In genomic region chr14:121804461-121804860, GRCm38 (mm10) we compare ENCODE assay signal across 11 mouse cellular contexts. TPM values are rescaled to one million over a fixed set of nuclear protein-coding genes. Genes with fewer than 3 reads are reported as not detected.
DNase-seq lines count a peak whose midpoint lies in the region; ATAC-seq and TF ChIP-seq lines count a peak whose summit lies in the region.
"Had no signal": no experiment of that assay in that cellular context is flagged by ENCODE, and none has a peak within 500 bp of the region (broad histone marks: within the 10 kb centered on the region; RNA-seq: fewer than 3 reads in every experiment).

No protein-coding gene starts in this region.

- TF ChIP-seq CTCF in lung, embryonic 14.5 days (IDR thresholded peaks at IDR 0.05; ENCODE audit: low read depth): peak; percentile 68
- peak; percentile 61 to 89 (median 84) for TF ChIP-seq CTCF in MEL (IDR thresholded peaks at IDR 0.05 in 2 of 3, conservative IDR thresholded peaks at IDR 0.05 in 1 of 3; ENCODE audit: control insufficient read depth in 1 of 3, insufficient read depth in 1 of 3, low read depth in 2 of 3, low read length in 3 of 3, poor library complexity in 1 of 3, severe bottlenecking in 1 of 3)
- TF ChIP-seq CTCF in embryonic fibroblast, embryonic 13.5 days (IDR thresholded peaks at IDR 0.05; ENCODE audit: borderline replicate concordance, insufficient read depth, low read length): 0 out of 2 replicates have a peak, but pooled peaks have one; percentile 6

- no peaks in the 10 kb centered on the region for H3K36me3 ChIP-seq in lung, embryonic 14.5 days (ENCODE audit: insufficient read depth)
- H3K36me3 ChIP-seq in MEL (ENCODE audit: control insufficient read depth in 1 of 2, insufficient read depth in 2 of 2, low read length in 2 of 2): peaks cover 0 to 2% of the 10 kb centered on the region in 2 experiments; a peak in 1 of 4 replicates
- no peaks in the 10 kb centered on the region for H3K36me3 ChIP-seq in splenic B cell, adult 2 months (ENCODE audit: control insufficient read depth, insufficient read depth, low read length, poor library complexity, severe bottlenecking)
- no peaks in the 10 kb centered on the region for H3K36me3 ChIP-seq in hindbrain, embryonic 12.5 days
- H3K36me3 ChIP-seq: heart, embryonic 13.5 days; limb, embryonic 10.5 days had no signal

- no peak overlapping the region for H3K9ac ChIP-seq in lung, embryonic 14.5 days
- no peak overlapping the region for H3K9ac ChIP-seq in MEL (ENCODE audit: control insufficient read depth, low read depth, low read length, poor library complexity, severe bottlenecking)
- H3K9ac ChIP-seq in hindbrain, embryonic 12.5 days: no peak overlapping the region
- H3K9ac ChIP-seq: heart, embryonic 13.5 days had no signal

- peak; percentile 71 for TF ChIP-seq RAD21 in MEL (IDR thresholded peaks at IDR 0.05; ENCODE audit: low read depth, low read length)

- H3K9me3 ChIP-seq in lung, embryonic 14.5 days (ENCODE audit: low read depth, low read length): no peaks in the 10 kb centered on the region
- H3K9me3 ChIP-seq in MEL (replicated peaks; ENCODE audit: insufficient read depth, low read length): no peaks in the 10 kb centered on the region
- no peaks in the 10 kb centered on the region for H3K9me3 ChIP-seq in hindbrain, embryonic 12.5 days (replicated peaks)
- H3K9me3 ChIP-seq: heart, embryonic 13.5 days; limb, embryonic 10.5 days had no signal

- DNase-seq in lung, embryonic 14.5 days: peak; percentile 59
- no peak for DNase-seq in lung, postnatal 10 days
- peak; percentile 78 for DNase-seq in MEL (ENCODE audit: low read depth, low spot score)
- DNase-seq in splenic B cell, adult 2 months (ENCODE audit: low read depth, low spot score): peak; percentile 73
- DNase-seq in left cerebral cortex, postnatal 25 days (ENCODE audit: low spot score in 2 of 2): no peak
- DNase-seq in kidney, postnatal 4 days: no peak
- DNase-seq: cerebellum, postnatal 36 days had no signal

- H3K4me1 ChIP-seq in lung, embryonic 14.5 days (ENCODE audit: insufficient read depth): no peaks in the 10 kb centered on the region
- H3K4me1 ChIP-seq in MEL (ENCODE audit: control insufficient read depth in 1 of 2, insufficient read depth in 2 of 2, low read length in 2 of 2): no peaks in the 10 kb centered on the region
- H3K4me1 ChIP-seq in embryonic fibroblast, embryonic 13.5 days (ENCODE audit: control insufficient read depth, insufficient read depth, low read length): no peaks in the 10 kb centered on the region
- H3K4me1 ChIP-seq in hindbrain, embryonic 12.5 days: no peaks in the 10 kb centered on the region
- H3K4me1 ChIP-seq: heart, embryonic 13.5 days; limb, embryonic 10.5 days had no signal

- no peak for TF ChIP-seq EP300 in MEL (IDR thresholded peaks at IDR 0.05; ENCODE audit: low read depth in 1 of 2, low read length in 2 of 2)

- no peak overlapping the region for H3K27ac ChIP-seq in lung, embryonic 14.5 days (ENCODE audit: low read depth)
- H3K27ac ChIP-seq in MEL (ENCODE audit: control insufficient read depth, low read depth, low read length): no peak overlapping the region
- H3K27ac ChIP-seq in embryonic fibroblast, embryonic 13.5 days (ENCODE audit: insufficient read depth, low read length): no peak overlapping the region
- no peak overlapping the region for H3K27ac ChIP-seq in hindbrain, embryonic 12.5 days
- H3K27ac ChIP-seq: heart, embryonic 13.5 days; limb, embryonic 10.5 days had no signal

- intact Hi-C loops in left cerebral cortex, postnatal 25 days (cut with DNase I): no loop called here

- TF ChIP-seq POLR2A in MEL (IDR thresholded peaks at IDR 0.05; ENCODE audit: control insufficient read depth in 1 of 2, insufficient read depth in 1 of 2, low read depth in 1 of 2, low read length in 2 of 2, poor library complexity in 1 of 2): no peak
- no peak for TF ChIP-seq POLR2A in embryonic fibroblast, embryonic 13.5 days (IDR thresholded peaks at IDR 0.05; ENCODE audit: low read depth, low read length)

- H3K79me2 ChIP-seq in MEL (ENCODE audit: control insufficient read depth, insufficient read depth, low read length, poor library complexity): no peaks in the 10 kb centered on the region

- no peak overlapping the region for H3K4me3 ChIP-seq in lung, embryonic 14.5 days (ENCODE audit: low read depth, low read length)
- no peak overlapping the region for H3K4me3 ChIP-seq in MEL (ENCODE audit: control insufficient read depth in 1 of 2, insufficient read depth in 1 of 2, low read depth in 2 of 2, low read length in 2 of 2)
- no peak overlapping the region for H3K4me3 ChIP-seq in embryonic fibroblast, embryonic 13.5 days (ENCODE audit: insufficient read depth, low read length)
- H3K4me3 ChIP-seq in hindbrain, embryonic 12.5 days: no peak overlapping the region
- H3K4me3 ChIP-seq: heart, embryonic 13.5 days; limb, embryonic 10.5 days had no signal

- no peak for ATAC-seq in lung, embryonic 14.5 days (ENCODE audit: insufficient read depth)
- no peak for ATAC-seq in hindbrain, embryonic 12.5 days (ENCODE audit: low FRiP score)

- H3K27me3 ChIP-seq in lung, embryonic 14.5 days (ENCODE audit: insufficient read depth, low read length): no peaks in the 10 kb centered on the region
- no peaks in the 10 kb centered on the region for H3K27me3 ChIP-seq in MEL (ENCODE audit: control insufficient read depth in 1 of 2, insufficient read depth in 2 of 2, low read length in 2 of 2)
- no peaks in the 10 kb centered on the region for H3K27me3 ChIP-seq in splenic B cell, adult 2 months (ENCODE audit: control insufficient read depth, insufficient read depth, low read length, poor library complexity, severe bottlenecking)
- H3K27me3 ChIP-seq in hindbrain, embryonic 12.5 days: no peaks in the 10 kb centered on the region
- H3K27me3 ChIP-seq: heart, embryonic 13.5 days had no signal

- no peak overlapping the region for H3K4me2 ChIP-seq in lung, embryonic 14.5 days
- no peak overlapping the region for H3K4me2 ChIP-seq in hindbrain, embryonic 12.5 days (replicated peaks)
- H3K4me2 ChIP-seq: heart, embryonic 13.5 days had no signal

- 81% methylated on average over 4 of the region's 4 CpGs for WGBS in lung, embryonic 14.5 days
- WGBS in hindbrain, embryonic 12.5 days: 88% methylated on average over 4 of the region's 4 CpGs

TF ChIP-seq in MEL, 35 proteins besides CTCF, POLR2A, EP300 and RAD21:
- peak; percentile 64; the same call in 1 of the 2 replicates for TF ChIP-seq ZC3H11A (IDR thresholded peaks at IDR 0.05; ENCODE audit: low read depth, low read length)
- peak; percentile 46; the same call in 1 of the 2 replicates for TF ChIP-seq USF1 (IDR thresholded peaks at IDR 0.05; ENCODE audit: low read depth, low read length)
- 0 out of 2 replicates have a peak, but pooled peaks have one; percentile 62 for TF ChIP-seq MYC (IDR thresholded peaks at IDR 0.05; ENCODE audit: low read depth, low read length)
- peak; percentile 90 for TF ChIP-seq SMC3 (IDR thresholded peaks at IDR 0.05; ENCODE audit: low read depth, low read length)
- TF ChIP-seq MAX (IDR thresholded peaks at IDR 0.05; ENCODE audit: low read length): 0 out of 2 replicates have a peak, but pooled peaks have one; percentile 24
- TF ChIP-seq NRF1 (IDR thresholded peaks at IDR 0.05; ENCODE audit: insufficient read depth, low read depth, low read length, poor library complexity, severe bottlenecking): no peak

RNA-seq across cellular contexts. Expression of gene Dock9, which starts 6.8 kb away (rescaled TPM):
- polyA plus RNA-seq in lung, embryonic 14.5 days (2014; fragmentation: Nextera tagmentation; extraction: Ambion mirVana): 14.6 and 14.9 TPM in 2 replicates
- 5.6 and 6.3 TPM in 2 replicates for total RNA-seq in MEL (2012; rRNA removed)
- 1 to 10 TPM in 1 of 2 experiments, not detected in 1; 9.4 TPM for polyA plus RNA-seq in MEL (2012; ENCODE audit: insufficient read depth in 1 of 2, insufficient read length in 2 of 2, low read depth in 1 of 2, low replicate concordance in 2 of 2, missing spikeins in 1 of 2)
- polyA plus RNA-seq in embryonic fibroblast, embryonic 13.5 days (2011; ENCODE audit: insufficient read length, low read depth, missing spikeins): 8.9 and 10.2 TPM in 2 replicates
- 10 to 100 TPM; 91.3 to 92.3 TPM for total RNA-seq in left cerebral cortex, postnatal 25 days (2021)
- polyA plus RNA-seq in hindbrain, embryonic 12.5 days (2016; fragmentation: Nextera tagmentation; extraction: Ambion mirVana): 6.2 and 7.1 TPM in 2 replicates

Comparison
In these comparisons a context has a peak if more than half of its experiments do, and no peak if none do; other contexts are left out.
1. DNase-seq: peak in lung, embryonic 14.5 days (single experiment), MEL (single experiment) and splenic B cell, adult 2 months (single experiment); none in lung, postnatal 10 days (single experiment), left cerebral cortex, postnatal 25 days (0 of 2) and kidney, postnatal 4 days (0 of 2).
2. CTCF ChIP-seq: peak in every context shown above with its lines; median percentile 84 in MEL; 68 in lung, embryonic 14.5 days; 6 in embryonic fibroblast, embryonic 13.5 days.